Mouse (Mus musculus) stomach, postnatal 0 days (tissue): ENCODE results near the gene Gnat1.

Source experiments
- CTCF ChIP-seq: IDR thresholded peaks from 2 replicates; pipeline ENCODE4 v1.5.1; 2016; ENCODE audit warnings: antibody characterized with exemption, low read depth, mild to moderate bottlenecking, moderate library complexity
- EP300 ChIP-seq: optimal IDR thresholded peaks from 2 replicates; pipeline ENCODE3; 2016; ENCODE audit warnings: antibody characterized with exemption

DNA sequence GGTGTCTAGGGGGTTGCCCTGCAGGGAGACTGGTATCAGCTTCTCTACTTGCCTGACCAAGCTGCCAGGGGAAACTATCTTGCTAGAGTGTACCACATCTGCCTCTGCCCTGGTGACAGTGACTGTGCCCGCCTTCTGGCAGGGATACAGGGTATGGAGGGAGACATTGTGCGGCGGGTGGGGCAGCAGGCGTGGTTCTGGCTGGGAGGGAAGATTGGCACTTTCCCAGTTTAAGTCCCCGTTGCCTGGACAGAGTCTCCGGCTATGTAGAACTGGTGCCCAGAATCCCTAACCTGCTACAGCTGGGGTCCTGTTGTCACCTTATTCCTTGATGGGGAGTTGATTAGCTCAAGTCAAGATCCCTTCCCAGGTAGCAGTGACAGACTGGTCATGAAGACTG is 47.0 kb downstream of the Gnat1 start:
- TF ChIP-seq CTCF (no peak), EP300 (no peak)
